Mouse (Mus musculus): ENCODE data around the gene Gk. TPM values are rescaled to one million over a fixed set of nuclear protein-coding genes. Genes with fewer than 3 reads are reported as not detected.
A peak's percentile ranks its signal among the peaks of the same experiment; 100 is the strongest.

Gene Gk
- polyA plus RNA-seq, 1 experiment, result 11.9 TPM

DNA sequence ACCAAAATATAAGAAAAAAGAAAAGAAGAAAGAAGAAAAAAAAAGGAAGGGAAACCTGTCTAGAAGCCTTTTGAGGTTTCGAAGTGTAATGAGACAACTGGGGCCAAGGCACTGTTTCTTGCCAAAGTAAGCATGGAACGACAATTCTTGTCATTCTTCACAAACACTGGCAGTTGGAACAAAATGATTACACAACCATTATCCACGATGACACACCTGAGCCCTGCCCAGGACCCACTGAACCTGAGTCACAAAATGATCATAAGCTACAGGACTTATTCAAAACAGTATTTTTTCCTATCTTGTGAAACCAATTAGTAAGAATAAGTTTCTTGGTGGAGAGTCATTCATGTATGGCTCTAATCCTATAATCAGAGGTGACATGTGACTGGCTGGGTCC lies 5.3 kb downstream of the Gk start:
- Histone ChIP-seq H3K27me3 (ENCODE audit: control insufficient read depth, insufficient read depth, low read length) (no peaks in the 10 kb centered on the region), H3K4me3 (ENCODE audit: low read depth, low read length) (no peak overlapping the region), H3K36me3 (ENCODE audit: control insufficient read depth, insufficient read depth, low read length) (no peaks in the 10 kb centered on the region), H3K4me1 (ENCODE audit: control insufficient read depth, insufficient read depth, insufficient read length, low read length) (peaks cover 6% of the 10 kb centered on the region; the same call in 1 of the 2 replicates), H3K27ac (ENCODE audit: insufficient read depth, low read depth, low read length) (no peak overlapping the region)
- TF ChIP-seq POLR2A (IDR thresholded peaks at IDR 0.05; ENCODE audit: low read depth, low read length) (no peak), CTCF (IDR thresholded peaks at IDR 0.05; ENCODE audit: extremely low read depth, insufficient read length, insufficient replicate concordance, low read depth, low read length) (no peak)
- 27% methylated on average over 3 of the region's 3 CpGs for WGBS

DNA sequence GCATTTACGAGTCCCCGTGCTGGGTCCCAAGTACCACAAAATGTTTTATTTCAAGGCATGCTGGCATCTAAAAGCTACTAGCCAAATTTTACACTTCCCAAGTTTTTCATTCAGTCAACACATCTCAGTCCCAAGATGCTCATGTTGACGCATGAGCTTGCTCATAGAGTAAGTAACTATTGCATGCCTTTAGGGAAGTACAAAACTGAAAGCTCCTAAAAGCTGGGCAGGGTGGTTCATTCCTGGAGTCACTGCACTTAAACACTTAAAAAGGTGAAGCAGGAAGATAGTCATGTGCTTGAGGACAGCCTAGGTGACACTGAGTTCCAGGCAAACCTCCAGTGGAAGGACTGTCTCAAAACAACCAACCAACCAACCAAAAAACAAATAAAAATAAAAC lies 5.9 kb downstream of the Gk start:
- no peak overlapping the region for H3K4me3 ChIP-seq (ENCODE audit: low read depth, low read length)
- no peak overlapping the region for H3K27ac ChIP-seq (ENCODE audit: insufficient read depth, low read depth, low read length)
- no peaks in the 10 kb centered on the region for H3K36me3 ChIP-seq (ENCODE audit: control insufficient read depth, insufficient read depth, low read length)
- H3K27me3 ChIP-seq (ENCODE audit: control insufficient read depth, insufficient read depth, low read length), result no peaks in the 10 kb centered on the region
- H3K4me1 ChIP-seq (ENCODE audit: control insufficient read depth, insufficient read depth, insufficient read length, low read length), result peaks cover 6% of the 10 kb centered on the region; the same call in 1 of the 2 replicates
- 91% methylated on average over 3 of the region's 3 CpGs for WGBS
- TF ChIP-seq CTCF (IDR thresholded peaks at IDR 0.05; ENCODE audit: extremely low read depth, insufficient read length, insufficient replicate concordance, low read depth, low read length), result no peak
- no peak for TF ChIP-seq POLR2A (IDR thresholded peaks at IDR 0.05; ENCODE audit: low read depth, low read length)

DNA sequence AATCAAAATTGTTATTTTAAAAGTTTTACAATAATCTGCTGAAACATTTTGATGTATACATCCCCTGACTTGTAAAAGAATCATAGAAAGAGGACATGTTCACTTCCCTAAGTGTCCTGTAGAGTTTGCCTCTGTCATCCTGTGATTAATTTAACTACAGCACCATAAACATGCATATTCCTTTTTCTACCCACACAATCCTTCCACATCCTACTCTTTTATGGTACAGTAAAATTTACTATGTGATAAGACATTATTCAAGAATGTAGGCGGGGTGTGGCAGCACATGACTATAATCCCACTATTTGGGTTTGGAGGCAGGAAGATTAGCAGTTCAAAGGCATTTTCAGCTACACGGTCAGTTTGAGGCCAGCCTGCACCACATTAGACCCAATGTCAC lies 8.0 kb downstream of the Gk start:
- H3K27ac ChIP-seq (ENCODE audit: insufficient read depth, low read depth, low read length), result no peak overlapping the region

DNA sequence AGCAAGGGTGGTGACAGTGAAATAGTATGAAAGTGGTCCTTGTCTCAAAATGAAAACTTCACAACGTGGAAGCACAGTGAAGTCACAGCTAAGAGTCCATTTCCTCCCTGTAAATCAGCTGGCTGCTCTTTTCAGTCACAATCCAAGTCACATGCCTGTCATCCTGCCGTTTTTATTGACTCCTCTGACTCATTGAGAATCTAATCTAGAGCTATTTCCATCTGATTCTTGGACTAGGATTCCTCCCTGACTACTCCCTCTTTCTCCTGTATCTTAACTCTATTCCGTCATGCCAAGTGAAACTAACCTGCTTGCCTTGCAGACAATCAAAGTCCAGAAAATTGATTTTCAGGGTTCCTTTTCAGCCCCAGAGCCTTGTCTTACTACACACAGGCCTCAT lies 20.6 kb downstream of the Gk start:
- no peak overlapping the region for H3K4me3 ChIP-seq (ENCODE audit: low read depth, low read length)
- H3K27me3 ChIP-seq (ENCODE audit: control insufficient read depth, insufficient read depth, low read length), result no peaks in the 10 kb centered on the region
- 30% methylated on average over 3 of the region's 3 CpGs for WGBS
- peak overlapping the region; percentile 87 for H3K27ac ChIP-seq (ENCODE audit: insufficient read depth, low read depth, low read length)
- peaks cover 7% of the 10 kb centered on the region for H3K36me3 ChIP-seq (ENCODE audit: control insufficient read depth, insufficient read depth, low read length)
- H3K4me1 ChIP-seq (ENCODE audit: control insufficient read depth, insufficient read depth, insufficient read length, low read length), result no peaks in the 10 kb centered on the region
- TF ChIP-seq POLR2A (IDR thresholded peaks at IDR 0.05; ENCODE audit: low read depth, low read length) (no peak), CTCF (IDR thresholded peaks at IDR 0.05; ENCODE audit: extremely low read depth, insufficient read length, insufficient replicate concordance, low read depth, low read length) (no peak)

More for the DNA sequence above, 8.0 kb downstream of the Gk start:
- WGBS, result 39% methylated on average over 2 of the region's 2 CpGs
- Histone ChIP-seq H3K36me3 (ENCODE audit: control insufficient read depth, insufficient read depth, low read length) (no peaks in the 10 kb centered on the region), H3K27me3 (ENCODE audit: control insufficient read depth, insufficient read depth, low read length) (no peaks in the 10 kb centered on the region), H3K4me1 (ENCODE audit: control insufficient read depth, insufficient read depth, insufficient read length, low read length) (peaks cover 6% of the 10 kb centered on the region; the same call in 1 of the 2 replicates), H3K4me3 (ENCODE audit: low read depth, low read length) (no peak overlapping the region)
- TF ChIP-seq CTCF (IDR thresholded peaks at IDR 0.05; ENCODE audit: extremely low read depth, insufficient read length, insufficient replicate concordance, low read depth, low read length), result no peak
- TF ChIP-seq POLR2A (IDR thresholded peaks at IDR 0.05; ENCODE audit: low read depth, low read length), result no peak

DNA sequence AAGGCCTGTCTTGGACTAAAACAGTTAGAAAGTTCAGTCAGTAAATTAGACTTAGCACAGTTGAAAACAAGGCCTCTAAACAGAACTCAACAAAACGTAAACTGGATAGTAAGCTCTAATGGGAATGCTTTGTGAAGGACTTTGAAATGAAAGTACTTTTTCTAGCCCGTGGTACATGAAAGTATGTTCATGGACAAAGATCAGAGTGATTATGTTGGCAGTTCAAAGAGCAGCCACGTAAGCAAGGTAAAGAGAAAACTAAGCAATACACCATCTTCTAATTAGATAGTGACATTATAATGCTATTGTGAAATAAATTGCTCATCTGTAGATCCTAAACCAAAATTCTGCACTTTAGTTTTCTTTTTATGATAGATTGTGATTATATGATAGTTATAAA lies 32.8 kb downstream of the Gk start:
- TF ChIP-seq POLR2A (IDR thresholded peaks at IDR 0.05; ENCODE audit: low read depth, low read length) (no peak), CTCF (IDR thresholded peaks at IDR 0.05; ENCODE audit: extremely low read depth, insufficient read length, insufficient replicate concordance, low read depth, low read length) (no peak)
- no peaks in the 10 kb centered on the region for H3K27me3 ChIP-seq (ENCODE audit: control insufficient read depth, insufficient read depth, low read length)
- peak overlapping the region; percentile 75 for H3K27ac ChIP-seq (ENCODE audit: insufficient read depth, low read depth, low read length)
- WGBS, result 38% methylated on average over 3 of the region's 3 CpGs
- H3K4me3 ChIP-seq (ENCODE audit: low read depth, low read length), result no peak overlapping the region
- no peaks in the 10 kb centered on the region for H3K4me1 ChIP-seq (ENCODE audit: control insufficient read depth, insufficient read depth, insufficient read length, low read length)
- H3K36me3 ChIP-seq (ENCODE audit: control insufficient read depth, insufficient read depth, low read length), result peaks cover 8% of the 10 kb centered on the region; the same call in 1 of the 2 replicates

DNA sequence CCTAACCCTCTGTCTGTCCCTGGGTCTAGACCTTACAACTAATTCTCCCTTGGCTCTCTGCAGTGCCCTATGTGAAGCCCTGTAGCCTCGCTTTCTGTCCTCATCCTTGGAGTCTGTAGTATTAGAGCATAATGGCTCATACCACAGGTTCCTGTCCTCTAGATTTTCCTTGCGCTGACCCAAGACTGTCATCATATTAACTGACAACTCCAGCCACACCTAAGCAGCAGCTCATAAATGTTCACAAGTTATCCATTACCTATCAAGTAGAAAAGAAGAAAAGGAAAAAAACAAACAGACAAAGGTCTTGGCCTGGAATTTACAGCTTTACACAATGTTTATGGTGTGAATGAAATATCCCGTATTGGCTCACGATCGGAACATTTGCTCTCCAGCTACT lies 43.4 kb downstream of the Gk start:
- Histone ChIP-seq H3K4me1 (ENCODE audit: control insufficient read depth, insufficient read depth, insufficient read length, low read length) (no peaks in the 10 kb centered on the region), H3K27me3 (ENCODE audit: control insufficient read depth, insufficient read depth, low read length) (no peaks in the 10 kb centered on the region), H3K4me3 (ENCODE audit: low read depth, low read length) (no peak overlapping the region), H3K36me3 (ENCODE audit: control insufficient read depth, insufficient read depth, low read length) (peaks cover 5% of the 10 kb centered on the region; the same call in 1 of the 2 replicates), H3K27ac (ENCODE audit: insufficient read depth, low read depth, low read length) (no peak overlapping the region)
- 44% methylated on average over 5 of the region's 5 CpGs for WGBS
- TF ChIP-seq CTCF (IDR thresholded peaks at IDR 0.05; ENCODE audit: extremely low read depth, insufficient read length, insufficient replicate concordance, low read depth, low read length), result no peak
- no peak for TF ChIP-seq POLR2A (IDR thresholded peaks at IDR 0.05; ENCODE audit: low read depth, low read length)

DNA sequence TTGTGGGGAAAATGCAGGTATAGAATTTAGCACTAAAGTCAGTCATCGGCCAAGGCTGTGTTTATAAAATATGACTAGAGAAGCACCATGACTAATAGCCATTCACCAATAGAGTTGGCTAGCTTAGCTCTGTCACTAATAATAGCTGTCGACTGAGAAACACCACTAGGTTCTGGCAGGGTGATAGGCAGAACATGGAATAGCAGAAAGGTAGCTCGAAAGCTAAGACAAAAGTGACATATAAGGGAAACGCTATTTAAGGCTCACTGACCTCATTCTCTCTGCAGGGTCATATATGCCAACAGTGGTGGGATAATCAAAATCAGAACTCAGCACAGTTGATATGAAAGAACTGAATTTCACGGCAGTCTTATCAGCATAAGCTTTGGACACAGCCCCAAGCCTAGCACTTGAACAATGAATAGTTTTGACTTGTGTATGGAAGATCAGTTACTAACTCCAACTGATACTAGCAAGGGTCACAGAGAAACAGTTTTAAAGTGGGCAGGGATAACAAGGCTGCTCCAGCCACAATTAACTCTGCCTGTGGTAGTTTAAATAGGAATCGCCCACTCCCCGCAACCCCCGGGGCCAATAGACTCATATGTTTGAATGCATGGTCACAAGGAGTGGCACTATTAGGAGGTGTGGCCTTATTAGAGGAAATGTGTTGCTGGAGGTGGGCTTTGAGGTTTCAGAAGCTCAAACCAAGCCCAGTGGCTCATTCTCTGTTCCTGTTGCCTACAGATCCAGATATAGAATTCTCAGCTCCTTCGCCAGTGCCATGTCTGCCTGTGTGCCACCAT lies 45.3 kb downstream of the Gk start:
- Histone ChIP-seq H3K27me3 (ENCODE audit: control insufficient read depth, insufficient read depth, low read length) (no peaks in the 10 kb centered on the region), H3K27ac (ENCODE audit: insufficient read depth, low read depth, low read length) (no peak overlapping the region), H3K4me1 (ENCODE audit: control insufficient read depth, insufficient read depth, insufficient read length, low read length) (no peaks in the 10 kb centered on the region), H3K4me3 (ENCODE audit: low read depth, low read length) (no peak overlapping the region), H3K36me3 (ENCODE audit: control insufficient read depth, insufficient read depth, low read length) (peaks cover 3% of the 10 kb centered on the region; the same call in 1 of the 2 replicates)
- 88% methylated on average over 9 of the region's 9 CpGs for WGBS
- TF ChIP-seq CTCF (IDR thresholded peaks at IDR 0.05; ENCODE audit: extremely low read depth, insufficient read length, insufficient replicate concordance, low read depth, low read length) (no peak), POLR2A (IDR thresholded peaks at IDR 0.05; ENCODE audit: low read depth, low read length) (no peak)

Measured in small intestine, adult 2 months (tissue).